Mouse (Mus musculus) intestine, postnatal 0 days (tissue): ENCODE results near the gene Polr1c. TPM values are rescaled to one million over a fixed set of nuclear protein-coding genes. Genes with fewer than 3 reads are reported as not detected.

ENCODE experiments used
- ATAC-seq: fragments of 200-750 bp; cut with Nextera tagmentation; 2 replicates; pipeline ENCODE4 v1.8.0; 2017; ENCODE audit warnings: mild to moderate bottlenecking, moderate TSS enrichment, moderate library complexity
- H3K27ac ChIP-seq: fragments of 300-500 bp; sonication (generic); 2 replicates; pipeline ENCODE4 v1.5.1; 2014; ENCODE audit warnings: mild to moderate bottlenecking, low read depth, low read length, moderate library complexity
- H3K27me3 ChIP-seq: fragments of 300-500 bp; sonication (generic); replicated peaks from 2 replicates; pipeline ENCODE4 v1.6.1; 2014; ENCODE audit warnings: low read length, mixed read lengths; ENCODE audit not compliant: control insufficient read depth, insufficient read depth
- H3K36me3 ChIP-seq: fragments of 300-500 bp; sonication (generic); 2 replicates; pipeline ENCODE4 v1.6.1; 2014; ENCODE audit warnings: mild to moderate bottlenecking, moderate library complexity; ENCODE audit not compliant: control insufficient read depth, insufficient read depth
- H3K4me1 ChIP-seq: fragments of 300-500 bp; sonication (generic); replicated peaks from 2 replicates; pipeline ENCODE4 v1.6.1; 2014; ENCODE audit warnings: antibody characterized with exemption, low read length, mixed read lengths; ENCODE audit not compliant: control insufficient read depth, insufficient read depth
- H3K4me2 ChIP-seq: fragments of 300-500 bp; sonication (generic); replicated peaks from 2 replicates; pipeline ENCODE4 v1.6.1; 2014; ENCODE audit warnings: low read depth, mild to moderate bottlenecking, moderate library complexity
- H3K4me3 ChIP-seq: fragments of 300-500 bp; sonication (generic); 2 replicates; pipeline ENCODE4 v1.5.1; 2014; ENCODE audit warnings: low read depth, low read length
- H3K9ac ChIP-seq: fragments of 300-500 bp; sonication (generic); 2 replicates; pipeline ENCODE4 v1.6.1; 2014; ENCODE audit warnings: mild to moderate bottlenecking, low read depth, low read length
- H3K9me3 ChIP-seq: fragments of 300-500 bp; sonication (generic); 2 replicates; pipeline ENCODE4 v1.6.1; 2016; ENCODE audit warnings: mixed run types; ENCODE audit not compliant: control insufficient read depth
- CTCF ChIP-seq: sonication (generic); IDR thresholded peaks from 2 replicates; pipeline ENCODE4 v1.5.1; 2016; ENCODE audit warnings: low read depth, mild to moderate bottlenecking, control low read depth, antibody characterized with exemption, moderate library complexity
- WGBS: fragments of 180-500 bp; shearing (Covaris S2); extraction: QIAGEN DNeasy Blood & Tissue Kit; methylation state at CpG from one replicate; pipeline ENCODE4 v1.1.7; 2014; 5-methylcytosine and 5-hydroxymethylcytosine counted together
- polyA plus RNA-seq: library from polyadenylated mRNA; unstranded; fragments of >200 nt; fragmentation: Nextera tagmentation; extraction: Ambion mirVana; gene quantifications from 2 replicates; pipeline ENCODE4 v1.2.1, GENCODE M21; 2015

Gene Polr1c
- polyA plus RNA-seq, 1 experiment from 2014 or later: 32.1 TPM

DNA sequence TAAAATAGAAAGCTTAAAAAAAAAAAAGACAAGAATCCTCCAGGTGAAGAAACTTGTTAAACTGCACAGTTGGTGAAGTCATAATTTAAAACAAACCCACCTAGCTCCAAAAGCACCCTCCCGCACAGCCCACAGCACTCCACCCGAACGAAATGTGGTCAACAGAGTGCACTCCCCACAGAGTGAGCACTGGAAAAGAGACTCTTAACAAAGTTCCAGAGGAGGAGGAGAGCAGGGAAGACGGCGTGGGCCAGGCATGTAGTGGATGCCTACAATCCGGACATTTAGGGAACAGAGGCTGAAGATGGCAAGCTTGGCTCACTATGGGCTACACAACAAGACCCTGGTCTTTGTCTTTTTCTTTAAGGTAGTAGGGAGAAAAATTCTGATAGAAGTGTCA is 27.2 kb upstream of the Polr1c start:
- WGBS: 91% methylated on average over 6 of the region's 6 CpGs
- Histone ChIP-seq H3K27ac (no peak overlapping the region), H3K4me3 (no peak overlapping the region), H3K4me2 (no peak overlapping the region), H3K27me3 (no peaks in the 10 kb centered on the region), H3K9me3 (no peaks in the 10 kb centered on the region), H3K36me3 (peaks cover 50% of the 10 kb centered on the region), H3K9ac (no peak overlapping the region), H3K4me1 (no peaks in the 10 kb centered on the region)
- TF ChIP-seq CTCF: no peak
- no peak for ATAC-seq

- Histone ChIP-seq H3K27ac (no peak overlapping the region), H3K4me3 (no peak overlapping the region), H3K36me3 (peaks cover 51% of the 10 kb centered on the region), H3K4me1 (no peaks in the 10 kb centered on the region), H3K9ac (no peak overlapping the region), H3K27me3 (no peaks in the 10 kb centered on the region), H3K9me3 (no peaks in the 10 kb centered on the region), H3K4me2 (no peak overlapping the region)
- 83% methylated on average over 6 of the region's 6 CpGs for WGBS
- TF ChIP-seq CTCF: no peak
- ATAC-seq: no peak
Observed at GRCm38 (mm10) chr17:46274465-46274864, 26.6 kb upstream of the Polr1c start.

DNA sequence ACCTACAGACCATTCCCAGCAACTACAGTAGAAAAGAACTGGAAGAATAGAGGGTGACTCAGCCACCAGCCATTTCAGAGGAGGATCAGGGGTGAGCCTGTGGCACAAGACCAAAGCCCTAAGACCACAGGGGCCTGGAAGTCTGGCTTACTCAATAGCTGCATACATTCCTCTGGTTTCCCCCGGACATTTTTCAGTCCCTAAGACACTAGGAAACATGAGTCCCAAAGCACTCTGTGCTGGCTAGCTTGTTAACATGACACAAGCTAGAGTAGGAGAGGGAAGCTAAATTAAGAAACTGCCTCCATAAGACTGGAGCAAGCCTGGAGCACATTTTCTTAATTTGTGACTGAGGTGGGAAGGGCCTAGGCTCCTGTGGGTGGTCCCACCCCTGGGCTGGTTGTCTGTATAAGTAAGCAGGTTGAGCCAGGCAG is 26.0 kb upstream of the Polr1c start:
- Histone ChIP-seq H3K27me3 (no peaks in the 10 kb centered on the region), H3K9ac (no peak overlapping the region), H3K4me2 (no peak overlapping the region), H3K9me3 (no peaks in the 10 kb centered on the region), H3K4me3 (no peak overlapping the region), H3K36me3 (peaks cover 46% of the 10 kb centered on the region), H3K27ac (no peak overlapping the region), H3K4me1 (no peaks in the 10 kb centered on the region)
- 56% methylated on average over 1 of the region's 1 CpGs for WGBS
- TF ChIP-seq CTCF: no peak
- no peak for ATAC-seq

DNA sequence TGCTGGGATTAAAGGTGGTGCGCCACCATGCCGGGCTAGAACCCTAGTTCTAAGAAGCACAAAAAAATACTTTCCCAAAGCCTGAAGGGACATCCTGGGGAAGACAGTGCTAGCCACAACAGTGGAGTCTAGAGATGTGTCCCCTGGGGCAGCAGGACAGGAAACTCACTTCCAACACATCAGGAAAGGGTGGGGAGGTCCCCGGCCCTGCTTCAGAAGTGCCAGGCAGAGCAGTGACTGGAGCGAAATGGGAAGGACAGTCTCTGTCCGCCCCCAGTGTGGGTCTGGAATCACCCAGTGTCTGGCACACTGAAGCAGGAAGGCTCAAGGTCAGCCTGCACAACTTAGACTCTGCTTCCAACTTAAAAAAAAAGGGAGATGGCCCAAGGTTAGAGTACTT is 24.8 kb upstream of the Polr1c start:
- no peak for TF ChIP-seq CTCF
- H3K27me3 ChIP-seq: no peaks in the 10 kb centered on the region
- H3K9me3 ChIP-seq: no peaks in the 10 kb centered on the region
- no peak overlapping the region for H3K4me3 ChIP-seq
- H3K4me1 ChIP-seq: no peaks in the 10 kb centered on the region
- no peak for ATAC-seq
- H3K4me2 ChIP-seq: no peak overlapping the region
- WGBS: 88% methylated on average over 5 of the region's 5 CpGs
- peaks cover 46% of the 10 kb centered on the region for H3K36me3 ChIP-seq
- H3K9ac ChIP-seq: no peak overlapping the region
- H3K27ac ChIP-seq: no peak overlapping the region

DNA sequence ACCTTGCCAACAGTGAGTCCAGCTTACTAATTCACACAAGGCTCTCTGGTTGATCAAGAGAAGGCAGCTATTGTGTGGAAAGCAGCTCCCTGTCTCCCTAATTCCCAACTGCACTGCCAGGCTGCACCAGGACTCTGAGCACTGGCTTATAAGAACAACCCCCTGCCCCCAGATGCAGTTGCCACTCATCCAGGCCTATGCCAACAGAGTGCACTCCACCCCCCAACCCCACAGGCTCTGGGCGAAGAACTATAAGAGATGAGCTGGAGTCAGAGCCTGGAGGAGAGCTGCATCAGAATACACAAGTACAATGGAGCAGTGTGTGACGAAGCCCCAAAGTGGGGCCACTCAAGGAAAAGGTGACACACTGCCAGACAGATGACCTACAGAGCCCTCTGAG is 24.2 kb upstream of the Polr1c start:
- H3K36me3 ChIP-seq: peaks cover 40% of the 10 kb centered on the region
- H3K4me2 ChIP-seq: no peak overlapping the region
- no peak overlapping the region for H3K4me3 ChIP-seq
- no peak for ATAC-seq
- H3K27ac ChIP-seq: no peak overlapping the region
- H3K9ac ChIP-seq: no peak overlapping the region
- H3K9me3 ChIP-seq: no peaks in the 10 kb centered on the region
- H3K4me1 ChIP-seq: no peaks in the 10 kb centered on the region
- 89% methylated on average over 2 of the region's 2 CpGs for WGBS
- H3K27me3 ChIP-seq: no peaks in the 10 kb centered on the region
- no peak for TF ChIP-seq CTCF

DNA sequence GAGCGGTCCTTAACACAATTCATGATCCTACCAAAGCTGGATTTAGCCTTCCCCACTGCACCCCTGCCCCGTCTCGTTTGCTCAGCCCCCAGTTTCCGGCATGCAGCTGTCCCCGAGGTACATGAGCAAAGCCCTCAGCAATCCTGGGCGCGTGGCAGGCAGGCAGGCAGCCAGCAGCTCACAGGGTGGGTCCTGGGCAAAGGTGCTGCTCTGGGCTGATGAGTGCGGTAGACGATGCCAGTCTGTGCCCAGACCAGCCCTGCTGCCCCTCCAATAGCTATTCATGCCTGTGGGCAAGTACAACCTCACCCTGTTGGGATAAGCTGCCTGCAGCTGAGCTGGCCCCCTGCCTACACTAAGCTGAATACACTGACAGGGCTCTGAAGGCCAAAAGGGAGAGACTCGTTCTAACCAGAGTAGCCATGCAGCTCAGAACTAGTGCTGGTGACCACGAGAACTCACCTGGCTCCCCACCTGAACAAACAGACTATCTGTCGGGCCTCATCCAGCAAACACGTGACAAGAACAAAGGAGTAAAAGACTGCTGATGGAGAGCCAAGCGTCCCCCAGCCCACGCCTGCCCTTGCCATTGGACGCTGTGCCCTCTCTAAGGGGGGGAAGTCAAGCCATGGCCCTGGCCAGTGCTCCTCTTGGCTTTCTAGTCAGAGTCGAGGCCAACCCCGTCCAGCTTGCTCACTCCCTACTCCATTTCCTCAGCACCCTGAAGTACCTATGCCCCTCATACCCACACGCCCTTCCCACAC is 22.1 kb upstream of the Polr1c start:
- H3K27ac ChIP-seq: peak overlapping the region; percentile 91
- no peaks in the 10 kb centered on the region for H3K27me3 ChIP-seq
- peaks cover 50% of the 10 kb centered on the region for H3K36me3 ChIP-seq
- 43% methylated on average over 19 of the region's 19 CpGs for WGBS
- peak overlapping the region; percentile 37 for H3K9ac ChIP-seq
- peak; percentile 23; the same call in 1 of the 2 replicates for ATAC-seq
- peaks cover 9% of the 10 kb centered on the region for H3K4me1 ChIP-seq
- TF ChIP-seq CTCF: no peak
- H3K4me2 ChIP-seq: peak overlapping the region; percentile 60
- peak overlapping the region; percentile 35 for H3K4me3 ChIP-seq
- no peaks in the 10 kb centered on the region for H3K9me3 ChIP-seq
